ENCODE assay signal across 8 mouse cellular contexts in the genomic region with DNA sequence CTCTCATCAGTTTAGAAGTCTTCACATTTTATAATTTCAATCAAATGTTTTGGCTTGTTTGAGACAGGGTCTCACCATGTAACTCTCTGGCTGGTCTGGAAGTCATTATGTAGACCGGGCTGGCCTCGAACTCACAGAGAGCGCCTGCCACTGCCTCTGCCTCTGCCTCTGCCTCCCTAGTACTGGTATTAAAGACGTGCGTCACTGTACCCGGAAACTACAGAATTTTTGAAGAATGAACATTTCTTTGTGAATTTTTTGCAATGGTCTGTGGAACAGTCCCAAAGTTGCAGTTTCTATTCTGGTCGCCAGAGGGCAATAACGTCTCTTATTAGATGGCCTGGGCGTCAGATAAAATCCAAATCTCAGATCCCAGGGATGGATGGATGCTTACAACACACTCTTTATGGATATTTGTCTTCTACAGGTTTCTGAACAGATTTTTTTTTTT. TPM values are rescaled to one million over a fixed set of nuclear protein-coding genes. Genes with fewer than 3 reads are reported as not detected.
A peak's percentile ranks its signal among the peaks of the same experiment; 100 is the strongest.
DNase-seq lines count a peak whose midpoint lies in the region; ATAC-seq lines count a peak whose summit lies in the region.

No protein-coding gene starts in this region.

- DNase-seq in embryo, embryonic 10 days (ENCODE audit: low spot score): peak; percentile 90
- no peak for DNase-seq in embryo, embryonic 9.5 days (ENCODE audit: extremely low spot score)
- peak; percentile 74 for DNase-seq in cerebellum, adult 9-11 months
- peak; percentile 65 to 84 for DNase-seq in frontal cortex, postnatal 36 days (ENCODE audit: low spot score in 2 of 2)
- peak; percentile 50 to 67 for DNase-seq in left cerebral cortex, postnatal 36 days (ENCODE audit: low spot score in 2 of 2)
- DNase-seq in midbrain, embryonic 11.5 days (ENCODE audit: low spot score, missing footprints): peak; percentile 98
- peak; percentile 60 to 84 for DNase-seq in spleen, postnatal 10 days (ENCODE audit: low spot score in 2 of 2)

- no peak overlapping the region for H3K9ac ChIP-seq in midbrain, embryonic 11.5 days (ENCODE audit: low read length)

- H3K4me2 ChIP-seq in midbrain, embryonic 11.5 days: peak overlapping the region; percentile 33

- WGBS in midbrain, embryonic 11.5 days: under 1% methylated on average over 9 of the region's 9 CpGs

- H3K9me3 ChIP-seq in midbrain, embryonic 11.5 days (ENCODE audit: control insufficient read depth, low read length): no peaks in the 10 kb centered on the region

- intact Hi-C loops in left cerebral cortex, postnatal 36 days (cut with DNase I): loop anchor here (1.0 kb wide), 1 partner anchor 13 kb away; no protein-coding TSS in a partner anchor

- peaks cover 8% of the 10 kb centered on the region for H3K36me3 ChIP-seq in midbrain, embryonic 11.5 days (ENCODE audit: control insufficient read depth, insufficient read depth, low read length)

- peaks cover 26% of the 10 kb centered on the region for H3K4me1 ChIP-seq in midbrain, embryonic 11.5 days (ENCODE audit: control insufficient read depth, insufficient read depth, low read length)

- H3K27ac ChIP-seq in midbrain, embryonic 11.5 days (ENCODE audit: low read depth, low read length): no peak overlapping the region

- peak overlapping the region; percentile 85 for H3K4me3 ChIP-seq in midbrain, embryonic 11.5 days (ENCODE audit: low read depth, low read length)

- H3K27me3 ChIP-seq in midbrain, embryonic 11.5 days (ENCODE audit: control insufficient read depth, insufficient read depth, low read length): peaks cover 7% of the 10 kb centered on the region; the same call in 1 of the 2 replicates

- ATAC-seq in inflammation-experienced regulatory T-cells, adult 6 months: peak; percentile 36
- peak; percentile 9; the same call in 1 of the 2 replicates for ATAC-seq in midbrain, embryonic 11.5 days (ENCODE audit: low FRiP score)

RNA-seq across cellular contexts. Expression of a gene that starts 0.8 kb away (rescaled TPM):
- 100 to 1,000 TPM in 1 of 3 experiments, 10 to 100 TPM in 2; 48.5 to 102 (median 74.0) TPM for polyA plus RNA-seq in inflammation-experienced regulatory T-cells, adult 6 months (2017; shearing (Covaris generic))
- total RNA-seq in left cerebral cortex, postnatal 36 days (2021): 1 to 10 TPM; 6.2 to 9.7 TPM
- 36.1 and 39.4 TPM in 2 replicates for polyA plus RNA-seq in midbrain, embryonic 11.5 days (2014; fragmentation: Nextera tagmentation; extraction: Ambion mirVana)

RNA-seq across cellular contexts. Expression of a gene that starts 6.9 kb away (rescaled TPM):
- polyA plus RNA-seq in inflammation-experienced regulatory T-cells, adult 6 months (2017; shearing (Covaris generic)): 100 to 1,000 TPM; 100 to 211 (median 148) TPM
- 1 to 10 TPM; 2.6 to 3.3 TPM for total RNA-seq in left cerebral cortex, postnatal 36 days (2021)
- 3.3 and 3.5 TPM in 2 replicates for polyA plus RNA-seq in midbrain, embryonic 11.5 days (2014; fragmentation: Nextera tagmentation; extraction: Ambion mirVana)

RNA-seq across cellular contexts. Expression of a gene that starts 19.4 kb away (rescaled TPM):
- polyA plus RNA-seq in inflammation-experienced regulatory T-cells, adult 6 months (2017; shearing (Covaris generic)): 10 to 100 TPM; 26.2 to 33.0 (median 32.5) TPM
- total RNA-seq in left cerebral cortex, postnatal 36 days (2021): 10 to 100 TPM; 17.9 to 21.3 TPM
- 44.4 and 50.5 TPM in 2 replicates for polyA plus RNA-seq in midbrain, embryonic 11.5 days (2014; fragmentation: Nextera tagmentation; extraction: Ambion mirVana)

RNA-seq across cellular contexts. Expression of a gene that starts 19.6 kb away (rescaled TPM):
- 10 to 100 TPM; 46.2 to 59.4 (median 51.8) TPM for polyA plus RNA-seq in inflammation-experienced regulatory T-cells, adult 6 months (2017; shearing (Covaris generic))
- total RNA-seq in left cerebral cortex, postnatal 36 days (2021): 10 to 100 TPM; 59.0 to 72.1 TPM
- polyA plus RNA-seq in midbrain, embryonic 11.5 days (2014; fragmentation: Nextera tagmentation; extraction: Ambion mirVana): 72.8 and 83.8 TPM in 2 replicates

RNA-seq across cellular contexts. Expression of a gene that starts 22.7 kb away (rescaled TPM):
- 1,000 to 10,000 TPM in 2 of 3 experiments, 100 to 1,000 TPM in 1; 937 to 1,605 (median 1,546) TPM for polyA plus RNA-seq in inflammation-experienced regulatory T-cells, adult 6 months (2017; shearing (Covaris generic))
- 100 to 1,000 TPM; 425 to 456 TPM for total RNA-seq in left cerebral cortex, postnatal 36 days (2021)
- polyA plus RNA-seq in midbrain, embryonic 11.5 days (2014; fragmentation: Nextera tagmentation; extraction: Ambion mirVana): 740 and 824 TPM in 2 replicates

Comparison
In these comparisons a context has a peak if more than half of its experiments do, and no peak if none do; other contexts are left out.
1. RNA of a gene that starts 6.9 kb away (polyA plus RNA-seq): 100 to 211 TPM in inflammation-experienced regulatory T-cells, adult 6 months; 3.3 to 3.5 TPM in midbrain, embryonic 11.5 days; every median in the first group is over 10 times any median in the second.